Mouse (Mus musculus) cortical plate, adult 2 months (tissue): ENCODE results near the gene Hoxa13. TPM values are rescaled to one million over a fixed set of nuclear protein-coding genes. Genes with fewer than 3 reads are reported as not detected.

Experiments used
- H3K27ac ChIP-seq: fragments of 200-500 bp; 2 replicates; pipeline ENCODE4 v1.5.1; 2012; ENCODE audit warnings: low read length, control low read depth, inconsistent platforms; ENCODE audit not compliant: insufficient read depth
- H3K4me1 ChIP-seq: fragments of 200-500 bp; 2 replicates; pipeline ENCODE4 v1.6.1; 2011; ENCODE audit warnings: low read length; ENCODE audit not compliant: control insufficient read depth, insufficient read depth
- H3K4me3 ChIP-seq: fragments of 200-500 bp; 2 replicates; pipeline ENCODE4 v1.5.1; 2011; ENCODE audit warnings: mild to moderate bottlenecking, low read length, control low read depth; ENCODE audit not compliant: insufficient read depth
- CTCF ChIP-seq: fragments of 200-500 bp; IDR thresholded peaks from 2 replicates; pipeline ENCODE4 v1.5.1; 2011; ENCODE audit warnings: mild to moderate bottlenecking, control low read depth, low read length; ENCODE audit not compliant: insufficient read depth; ENCODE audit errors: extremely low read depth
- POLR2A ChIP-seq: fragments of 200-500 bp; IDR thresholded peaks from 2 replicates; pipeline ENCODE4 v1.6.1; 2011; ENCODE audit warnings: mild to moderate bottlenecking, low read length, control low read depth; ENCODE audit not compliant: insufficient read depth; ENCODE audit errors: extremely low read depth
- polyA plus RNA-seq: library from polyadenylated mRNA; depleted of rRNA; stranded (reverse); fragments of >200 nt; gene quantifications from 2 replicates; pipeline ENCODE4 v1.2.3, GENCODE M21; 2012

Gene Hoxa13
- polyA plus RNA-seq, 1 experiment, result not detected

DNA sequence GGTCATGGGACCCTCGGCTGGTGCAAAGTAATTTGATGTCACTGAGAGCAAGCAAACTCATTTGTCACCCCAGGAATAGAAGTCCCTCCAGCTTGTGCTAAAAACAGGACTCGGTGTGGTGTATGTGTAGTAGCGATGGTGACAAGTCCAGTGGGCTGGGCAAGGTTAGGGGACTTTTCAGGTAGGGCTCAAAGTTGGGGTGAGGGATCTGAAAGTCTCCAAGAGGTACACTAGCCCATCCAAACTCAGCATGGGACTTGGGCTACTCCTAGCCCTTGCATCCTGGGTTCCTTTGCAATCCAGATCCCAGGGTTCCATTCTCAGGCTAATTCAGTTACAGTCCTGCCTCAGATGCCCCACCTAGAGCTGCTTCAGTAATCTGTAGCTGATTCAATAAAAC, 8.1 kb upstream of the Hoxa13 start:
- Histone ChIP-seq H3K4me1 (no peaks in the 10 kb centered on the region), H3K4me3 (no peak overlapping the region), H3K27ac (no peak overlapping the region)
- no peak for TF ChIP-seq CTCF

GRCm38 (mm10) chr6:52268341-52268740, 7.7 kb upstream of the Hoxa13 start:
- H3K27ac ChIP-seq, result no peak overlapping the region
- no peaks in the 10 kb centered on the region for H3K4me1 ChIP-seq
- TF ChIP-seq CTCF (no peak), POLR2A (no peak)
- no peak overlapping the region for H3K4me3 ChIP-seq

DNA sequence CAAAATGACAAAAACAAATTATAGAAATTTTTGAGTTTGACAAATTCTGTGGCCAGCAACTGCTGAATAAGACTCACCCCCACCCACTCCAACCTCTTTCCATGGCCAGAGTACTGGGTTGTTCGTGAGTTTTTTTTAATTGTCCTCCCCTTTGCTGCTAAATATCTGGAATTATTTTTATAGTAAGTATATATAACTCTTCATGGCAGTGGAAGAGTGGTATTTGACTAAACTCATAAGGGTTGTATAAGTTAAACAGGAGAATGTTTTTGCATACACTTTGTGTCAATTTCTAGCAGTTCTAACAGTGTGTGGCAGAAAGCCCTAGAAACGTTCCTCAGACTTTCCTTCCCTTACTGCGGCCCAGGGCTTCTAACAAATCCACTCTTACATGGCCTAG, 7.0 kb upstream of the Hoxa13 start:
- TF ChIP-seq CTCF (no peak), POLR2A (no peak)
- Histone ChIP-seq H3K4me3 (no peak overlapping the region), H3K4me1 (no peaks in the 10 kb centered on the region), H3K27ac (no peak overlapping the region)

DNA sequence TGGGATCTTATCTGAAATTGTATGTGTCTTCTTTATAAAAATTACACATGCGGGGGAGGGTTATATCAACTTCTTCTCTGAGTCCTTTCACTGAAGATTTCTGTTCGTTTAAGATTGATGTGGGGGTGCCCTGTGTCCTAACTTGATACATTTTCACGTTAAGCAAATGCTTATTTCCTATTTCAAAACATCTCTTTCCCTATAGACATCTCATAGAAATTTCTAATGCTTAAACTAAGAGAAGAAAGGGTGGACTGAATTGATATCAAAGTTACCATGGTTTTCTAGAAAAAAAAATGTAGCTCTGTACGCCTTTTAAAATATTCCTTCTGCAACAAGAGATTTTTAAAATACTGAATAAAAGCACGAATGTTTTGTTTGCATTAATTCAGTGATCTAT, 6.5 kb upstream of the Hoxa13 start:
- TF ChIP-seq CTCF (no peak), POLR2A (no peak)
- Histone ChIP-seq H3K4me3 (no peak overlapping the region), H3K27ac (no peak overlapping the region), H3K4me1 (no peaks in the 10 kb centered on the region)

DNA sequence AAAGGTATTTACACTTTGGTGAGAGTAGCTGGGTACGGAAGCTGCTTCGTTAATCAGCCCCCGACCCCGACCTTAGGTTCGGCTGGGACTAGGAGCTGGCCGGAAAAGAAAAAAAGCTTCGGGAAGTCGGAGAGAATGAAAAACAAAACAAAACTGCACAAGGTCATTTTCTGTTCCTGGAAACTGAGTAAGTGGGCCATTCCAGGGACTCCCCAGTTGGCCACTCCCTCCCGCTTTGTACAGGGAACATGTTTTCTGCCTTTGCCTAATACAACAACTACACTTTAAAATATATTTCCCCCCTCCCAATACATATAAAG, 5.9 kb upstream of the Hoxa13 start:
- TF ChIP-seq POLR2A (no peak), CTCF (no peak)
- H3K4me1 ChIP-seq, result no peaks in the 10 kb centered on the region
- H3K27ac ChIP-seq, result no peak overlapping the region
- no peak overlapping the region for H3K4me3 ChIP-seq

DNA sequence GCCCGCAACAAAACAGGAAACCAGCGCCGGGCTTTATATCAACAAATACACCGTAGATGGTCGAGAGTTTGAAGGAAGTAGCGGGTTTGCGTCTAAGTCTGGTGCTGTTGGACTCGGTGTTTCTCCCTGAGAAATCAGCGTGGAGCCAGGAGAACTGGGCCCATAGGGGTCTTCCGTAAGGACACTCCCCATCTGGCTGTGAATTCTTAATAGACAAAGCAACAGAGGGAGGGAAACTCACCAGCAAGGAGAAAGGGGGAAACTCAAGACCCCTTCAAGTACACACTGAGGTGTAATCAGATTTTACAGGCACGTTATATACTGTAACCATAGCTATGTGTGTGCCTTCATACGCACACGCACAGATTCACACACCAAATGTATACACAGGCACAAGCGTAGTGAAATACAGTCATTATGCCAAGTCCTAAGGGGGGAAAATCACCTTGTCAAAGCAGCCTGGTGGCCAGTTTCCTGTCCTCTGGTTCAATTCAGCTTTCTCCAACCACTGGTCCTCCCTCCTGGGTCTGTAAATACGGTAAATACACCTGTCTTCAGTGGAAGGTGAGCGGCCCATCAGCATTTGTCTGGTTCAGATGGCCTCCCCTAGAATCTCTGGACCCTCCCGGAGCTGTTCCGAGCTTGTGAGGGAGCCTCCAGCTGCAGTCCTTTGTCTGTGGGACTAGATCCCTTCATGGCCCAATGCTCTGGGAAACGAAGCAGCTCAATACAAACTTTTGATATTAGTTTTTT, 5.4 kb upstream of the Hoxa13 start:
- Histone ChIP-seq H3K4me3 (no peak overlapping the region), H3K4me1 (no peaks in the 10 kb centered on the region), H3K27ac (no peak overlapping the region)
- TF ChIP-seq POLR2A (no peak), CTCF (no peak)

DNA sequence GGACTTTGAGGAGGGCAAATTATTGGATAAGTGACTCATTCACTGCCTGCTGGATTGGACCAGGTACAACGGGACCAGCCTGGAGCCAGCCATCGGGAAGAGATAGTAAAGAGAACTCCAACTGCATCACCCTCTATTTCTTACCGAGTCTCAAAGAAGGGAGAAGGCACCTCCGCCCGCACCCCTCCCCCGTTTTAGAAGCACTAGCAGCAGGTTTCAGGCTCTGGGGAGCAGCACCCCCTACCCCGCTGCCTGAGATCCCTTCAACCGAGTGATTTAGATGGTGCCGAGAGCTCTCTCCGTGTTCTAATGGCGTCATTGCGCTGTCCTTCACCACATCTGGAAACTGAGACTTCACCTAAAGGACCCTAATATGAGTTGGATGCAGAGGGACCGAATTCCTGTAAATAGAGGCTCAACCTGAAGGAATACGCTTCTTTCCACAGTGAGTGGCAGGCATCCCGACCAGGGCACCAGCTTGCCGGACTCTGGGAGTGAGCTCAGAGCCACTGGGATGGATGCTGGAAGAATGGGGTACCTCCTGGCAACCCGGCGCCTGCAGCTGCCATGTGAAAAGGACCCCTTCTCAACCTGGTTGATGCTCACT, 4.7 kb upstream of the Hoxa13 start:
- Histone ChIP-seq H3K27ac (no peak overlapping the region), H3K4me3 (no peak overlapping the region), H3K4me1 (no peaks in the 10 kb centered on the region)
- TF ChIP-seq POLR2A (no peak), CTCF (no peak)

- Histone ChIP-seq H3K4me3 (no peak overlapping the region), H3K27ac (no peak overlapping the region), H3K4me1 (no peaks in the 10 kb centered on the region)
- TF ChIP-seq POLR2A, result no peak
- no peak for TF ChIP-seq CTCF
These were observed 3.6 kb upstream of the Hoxa13 start for GRCm38 (mm10) chr6:52264106-52264790.

DNA sequence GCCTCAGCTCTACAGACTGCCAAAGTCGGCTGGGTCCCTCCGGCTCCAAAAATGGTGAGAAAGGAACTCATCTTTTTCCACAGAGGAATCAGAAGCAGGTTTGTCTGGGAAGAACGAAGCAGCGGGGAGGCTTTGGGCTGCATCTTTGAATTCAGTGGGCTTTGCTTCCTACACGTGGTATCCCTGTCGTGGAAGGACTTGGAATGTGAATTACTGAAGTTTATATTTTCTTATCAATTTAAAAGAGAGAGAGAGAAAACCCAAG, 2.6 kb upstream of the Hoxa13 start:
- TF ChIP-seq CTCF, result no peak
- no peak for TF ChIP-seq POLR2A
- Histone ChIP-seq H3K4me3 (no peak overlapping the region), H3K4me1 (no peaks in the 10 kb centered on the region), H3K27ac (no peak overlapping the region)

DNA sequence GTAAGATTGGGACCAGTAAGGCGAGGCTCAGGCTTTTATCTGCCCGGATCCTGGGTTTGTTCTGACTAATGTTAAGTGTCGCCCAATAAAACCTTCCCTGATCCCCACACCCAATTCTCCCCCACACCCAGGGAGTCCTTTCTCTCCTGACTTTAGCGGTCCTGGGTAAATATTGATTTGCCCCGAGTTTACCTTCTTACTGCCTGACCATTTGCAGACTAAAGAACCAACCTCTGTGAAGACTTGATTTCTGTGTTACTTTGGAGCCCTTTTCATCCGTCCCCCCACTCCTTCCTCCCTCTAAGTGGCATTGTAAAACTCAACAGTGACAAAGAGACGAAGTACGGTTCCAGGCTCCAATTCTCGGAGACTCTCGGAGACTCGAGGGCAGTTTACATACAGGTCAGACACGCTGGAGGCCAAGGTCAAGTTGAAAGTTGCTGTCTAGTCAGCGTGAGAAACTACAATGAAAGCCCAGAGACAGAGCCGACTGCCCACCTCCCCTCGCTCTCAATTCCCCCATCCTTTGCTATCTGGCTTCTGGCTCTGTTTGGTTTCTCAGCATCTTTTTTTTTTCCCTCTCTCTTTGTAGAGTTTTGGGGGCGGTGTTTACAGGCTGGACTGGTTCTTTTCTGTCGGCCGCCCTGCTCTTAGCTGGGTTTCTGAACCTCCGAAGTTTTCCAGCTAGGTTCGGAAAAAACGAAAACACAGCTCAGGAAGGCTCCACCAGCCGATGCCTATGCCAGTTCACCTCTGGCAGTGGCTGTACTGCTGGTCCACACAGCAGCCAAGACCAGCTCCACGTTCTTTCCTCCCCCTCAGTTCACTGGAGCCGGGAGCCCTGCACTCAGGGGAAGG, 2.0 kb upstream of the Hoxa13 start:
- TF ChIP-seq CTCF (no peak), POLR2A (no peak)
- no peak overlapping the region for H3K27ac ChIP-seq
- H3K4me3 ChIP-seq, result no peak overlapping the region
- H3K4me1 ChIP-seq, result no peaks in the 10 kb centered on the region
